8 mouse cellular contexts compared by ENCODE assay signal in the genomic region with DNA sequence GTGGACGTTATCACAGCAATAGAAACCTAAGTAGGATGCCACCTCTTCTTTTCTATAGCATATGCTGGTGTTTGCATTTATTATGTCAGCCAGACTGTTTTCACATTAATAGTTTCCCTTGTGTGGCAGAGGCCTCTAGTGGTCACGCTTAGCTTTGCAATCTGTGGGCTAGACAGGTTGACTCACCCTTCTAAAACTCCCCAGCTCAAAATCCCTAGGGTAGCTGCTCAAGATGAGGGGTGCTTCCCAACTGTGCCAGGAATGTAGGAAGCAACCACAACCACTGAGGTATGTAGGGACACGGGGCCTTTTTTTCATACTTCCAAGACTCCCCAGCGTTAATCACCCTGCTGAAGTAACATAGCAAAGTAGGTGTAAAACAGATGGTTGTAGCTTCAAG.
DNase-seq lines count a peak whose midpoint lies in the region; ATAC-seq lines count a peak whose summit lies in the region.

No protein-coding gene starts in this region.

- no peak for ATAC-seq in midbrain, embryonic 11.5 days (ENCODE audit: low FRiP score)
- no peak for ATAC-seq in midbrain, embryonic 13.5 days
- peak; percentile 71 for ATAC-seq in common myeloid progenitor, adult 5-6 weeks (replicated peaks; ENCODE audit: low read depth, poor library complexity, severe bottlenecking)

- H3K27me3 ChIP-seq in midbrain, embryonic 11.5 days (ENCODE audit: control insufficient read depth, insufficient read depth, low read length) = no peaks in the 10 kb centered on the region
- no peaks in the 10 kb centered on the region for H3K27me3 ChIP-seq in midbrain, embryonic 13.5 days

- H3K9me3 ChIP-seq in midbrain, embryonic 11.5 days (ENCODE audit: control insufficient read depth, low read length) = no peaks in the 10 kb centered on the region
- H3K9me3 ChIP-seq in midbrain, embryonic 13.5 days = no peaks in the 10 kb centered on the region

- peak; percentile 92 for DNase-seq in midbrain, embryonic 11.5 days (ENCODE audit: low spot score, missing footprints)
- peak; percentile 72 for DNase-seq in adipocyte (ENCODE audit: low spot score)
- DNase-seq in gastrocnemius, postnatal 14 days = peak; percentile 9
- peak; percentile 9 to 56 for DNase-seq in layer of hippocampus, postnatal 36 days
- DNase-seq in naive thymus-derived CD4-positive, alpha-beta T cell, adult 2 months (ENCODE audit: low read depth) = peak; percentile 37
- peak; percentile 35 for DNase-seq in urinary bladder, postnatal 25 days (ENCODE audit: low spot score)

- H3K4me1 ChIP-seq in midbrain, embryonic 11.5 days (ENCODE audit: control insufficient read depth, insufficient read depth, low read length) = no peaks in the 10 kb centered on the region
- H3K4me1 ChIP-seq in midbrain, embryonic 13.5 days (replicated peaks) = no peaks in the 10 kb centered on the region

- 38% methylated on average over 4 of the region's 4 CpGs for WGBS in midbrain, embryonic 11.5 days
- 38% methylated on average over 4 of the region's 4 CpGs for whole genome bisulfite sequencing in midbrain, embryonic 13.5 days

- H3K4me2 ChIP-seq in midbrain, embryonic 11.5 days = no peak overlapping the region
- no peak overlapping the region for H3K4me2 ChIP-seq in midbrain, embryonic 13.5 days (replicated peaks)

- H3K36me3 ChIP-seq in midbrain, embryonic 11.5 days (ENCODE audit: control insufficient read depth, insufficient read depth, low read length) = no peaks in the 10 kb centered on the region
- no peaks in the 10 kb centered on the region for H3K36me3 ChIP-seq in midbrain, embryonic 13.5 days

- no peak overlapping the region for H3K27ac ChIP-seq in midbrain, embryonic 11.5 days (ENCODE audit: low read depth, low read length)
- H3K27ac ChIP-seq in midbrain, embryonic 13.5 days = no peak overlapping the region

- intact Hi-C loops in gastrocnemius, postnatal 14 days (cut with DNase I; ENCODE audit: low total_unique reads) = no loop called here

- no peak overlapping the region for H3K4me3 ChIP-seq in midbrain, embryonic 11.5 days (ENCODE audit: low read depth, low read length)
- no peak overlapping the region for H3K4me3 ChIP-seq in midbrain, embryonic 13.5 days (replicated peaks)

- no peak overlapping the region for H3K9ac ChIP-seq in midbrain, embryonic 11.5 days (ENCODE audit: low read length)
- H3K9ac ChIP-seq in midbrain, embryonic 13.5 days (replicated peaks) = no peak overlapping the region

Comparison
In these comparisons a context has a peak if more than half of its experiments do, and no peak if none do; other contexts are left out.
1. DNase-seq: peak in every context shown above with its lines; median percentile 92 in midbrain, embryonic 11.5 days; 72 in adipocyte; 37 in naive thymus-derived CD4-positive, alpha-beta T cell, adult 2 months; 35 in urinary bladder, postnatal 25 days; 32 in layer of hippocampus, postnatal 36 days; 9 in gastrocnemius, postnatal 14 days.